Mouse (Mus musculus) liver, adult 2 months (tissue): ENCODE data around the gene Adamts20.

Experiments
- CTCF ChIP-seq: fragments of 200-500 bp; IDR thresholded peaks from 2 replicates; pipeline ENCODE4 v1.5.1; 2011; ENCODE audit warnings: low read depth, low read length, control low read depth
- POLR2A ChIP-seq: fragments of 200-500 bp; IDR thresholded peaks from 2 replicates; pipeline ENCODE4 v1.6.1; 2011; ENCODE audit warnings: low read length, control low read depth; ENCODE audit not compliant: insufficient read depth; ENCODE audit errors: extremely low read depth

GRCm38 (mm10) chr15:94418427-94418826, 46.8 kb downstream of the Adamts20 start:
- no peak for TF ChIP-seq CTCF
- no peak for TF ChIP-seq POLR2A
